Mouse (Mus musculus) colon, adult 2 months (tissue): ENCODE measurements around the gene Il13ra1. TPM values are rescaled to one million over a fixed set of nuclear protein-coding genes. Genes with fewer than 3 reads are reported as not detected.

Experiments
- polyA plus RNA-seq: library from polyadenylated mRNA; depleted of rRNA; stranded (reverse); fragments of >200 nt; gene quantifications from 2 replicates; pipeline ENCODE4 v1.2.3, GENCODE M21; 2012; rRNA removed

Gene Il13ra1
- polyA plus RNA-seq = 14.2 and 14.8 TPM in 2 replicates

DNA sequence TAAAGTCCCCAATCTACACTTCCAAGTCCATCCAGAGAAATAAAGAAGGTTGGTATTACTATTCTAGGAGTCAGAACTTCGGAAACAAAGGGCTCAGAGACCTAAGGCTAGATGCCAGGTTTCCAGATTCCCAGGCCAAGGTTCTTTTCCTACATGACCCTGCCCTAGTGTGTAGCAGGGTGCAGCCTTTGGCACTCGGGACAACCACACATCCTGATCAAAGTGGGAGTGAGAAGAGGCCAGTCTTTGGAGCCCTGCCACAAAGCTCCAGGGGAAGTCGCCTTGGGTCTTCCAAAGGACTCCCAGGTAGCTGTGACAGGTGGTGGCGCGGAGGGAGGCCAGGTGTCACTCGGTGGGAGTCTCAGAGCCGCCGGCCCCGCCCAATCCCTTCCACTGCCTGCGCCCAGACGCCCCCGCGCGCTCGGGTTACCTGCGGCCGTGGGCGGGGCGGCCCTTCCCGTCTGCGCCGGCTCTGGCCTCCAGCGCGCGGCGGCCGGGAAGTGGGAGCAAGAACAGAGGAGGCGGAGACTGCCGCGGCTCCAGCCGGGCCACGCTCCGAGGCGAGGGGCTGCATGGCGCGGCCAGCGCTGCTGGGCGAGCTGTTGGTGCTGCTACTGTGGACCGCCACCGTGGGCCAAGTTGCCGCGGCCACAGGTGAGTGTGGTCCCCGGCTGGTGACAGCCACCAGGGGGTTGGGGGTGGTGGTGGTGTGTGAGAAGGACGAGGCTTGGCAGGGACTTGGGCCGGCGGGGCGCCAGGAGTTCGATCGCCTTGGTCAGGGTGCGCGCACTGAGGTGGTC, at the start of gene Il13ra1:
Gene Il13ra1 (plus strand): TSS at position 489 of the 800 bp plus-strand sequence.

DNA sequence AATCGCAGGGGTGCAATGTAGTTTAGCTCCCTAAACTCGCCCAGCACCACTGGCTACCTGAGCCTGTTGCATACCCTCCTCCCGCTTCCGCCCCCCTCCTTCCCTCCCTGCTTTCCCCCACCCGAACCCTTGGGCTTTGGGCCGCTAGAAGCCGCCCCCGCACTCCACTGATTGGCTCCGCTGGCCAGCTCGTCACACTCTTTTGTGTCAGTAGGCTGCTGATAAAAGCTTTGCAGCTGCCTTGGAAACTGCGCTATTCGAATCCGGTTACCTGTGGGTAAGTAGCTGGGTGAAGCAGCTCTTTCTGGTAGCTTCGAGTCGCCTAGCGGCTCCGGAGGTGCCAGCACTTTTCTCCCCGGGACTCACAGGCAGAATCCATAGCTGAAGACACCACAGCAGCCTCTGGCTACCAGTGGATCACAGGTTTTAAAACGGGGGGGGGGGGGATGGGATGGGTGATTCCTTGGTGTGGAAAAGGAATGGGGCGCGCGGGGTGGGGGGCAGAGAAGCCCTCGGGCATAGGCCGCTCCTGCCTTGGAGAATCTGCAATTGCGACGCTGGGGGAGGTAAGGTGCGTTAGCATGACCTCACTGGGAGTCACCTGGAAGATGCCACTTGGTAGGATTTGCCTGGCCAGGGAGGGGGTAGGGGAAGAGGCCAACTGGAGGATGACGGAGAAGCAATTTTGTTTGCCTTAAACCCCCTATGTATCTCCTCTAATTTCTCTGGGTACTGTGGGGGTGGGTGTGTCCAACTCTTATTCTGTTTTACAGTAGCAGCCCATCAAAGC, 84.0 kb downstream of the Il13ra1 start, which contains the start of gene Zcchc12:
Gene Zcchc12 (plus strand): TSS at position 169 of the 790 bp plus-strand sequence.

Other genes starting within 250 kb of the Il13ra1 start
- gene Dock11, start 223.3 kb upstream of the Il13ra1 start, polyA plus RNA-seq = 0.36 and 0.56 TPM in 2 replicates
- gene Zcchc12, start 83.8 kb downstream of the Il13ra1 start, polyA plus RNA-seq = 0.87 and 0.97 TPM in 2 replicates
- 2.8 and 5.7 TPM in 2 replicates for gene Lonrf3, start 216.2 kb downstream of the Il13ra1 start, polyA plus RNA-seq